Mouse (Mus musculus) midbrain, postnatal 0 days (tissue): Measurements from ENCODE around the gene Krtap4-8. TPM values are rescaled to one million over a fixed set of nuclear protein-coding genes. Genes with fewer than 3 reads are reported as not detected.
"Not testable (repeated sequence)": the region's sequence is repeated elsewhere in the genome, so short reads cannot be mapped to it uniquely, and the experiment has no call there.

Experiments used
- ATAC-seq: fragments of 200-750 bp; cut with Nextera tagmentation; 2 replicates; pipeline ENCODE4 v1.8.0; 2017; ENCODE audit warnings: moderate number of reproducible peaks, mild to moderate bottlenecking, moderate TSS enrichment, moderate library complexity; ENCODE audit not compliant: low FRiP score
- DNase-seq: peaks from one replicate; pipeline ENCODE4 v3.0.0-alpha.2; 2015; ENCODE audit warnings: low spot score
- H3K27ac ChIP-seq: fragments of 300-500 bp; sonication (generic); 2 replicates; pipeline ENCODE4 v1.5.1; 2014; ENCODE audit warnings: low read depth, mild to moderate bottlenecking, low read length, mixed read lengths
- H3K27me3 ChIP-seq: fragments of 300-500 bp; sonication (generic); 2 replicates; pipeline ENCODE4 v1.6.1; 2014; ENCODE audit warnings: low read length, control low read depth, mixed read lengths; ENCODE audit not compliant: insufficient read depth
- H3K36me3 ChIP-seq: fragments of 300-500 bp; sonication (generic); 2 replicates; pipeline ENCODE4 v1.6.1; 2014; ENCODE audit warnings: low read length, control low read depth, mixed read lengths; ENCODE audit not compliant: insufficient read depth
- H3K4me1 ChIP-seq: fragments of 300-500 bp; sonication (generic); 2 replicates; pipeline ENCODE4 v1.6.1; 2014; ENCODE audit warnings: mild to moderate bottlenecking, control low read depth, antibody characterized with exemption, low read length, mixed read lengths; ENCODE audit not compliant: insufficient read depth
- H3K4me2 ChIP-seq: fragments of 300-500 bp; sonication (generic); 2 replicates; pipeline ENCODE4 v1.6.1; 2014; ENCODE audit warnings: low read depth, mild to moderate bottlenecking, low read length, mixed read lengths; ENCODE audit not compliant: poor library complexity, severe bottlenecking
- H3K4me3 ChIP-seq: fragments of 300-500 bp; sonication (generic); 2 replicates; pipeline ENCODE4 v1.5.1; 2014; ENCODE audit warnings: low read depth, mild to moderate bottlenecking, low read length, moderate library complexity
- H3K9ac ChIP-seq: fragments of 300-500 bp; sonication (generic); replicated peaks from 2 replicates; pipeline ENCODE4 v1.6.1; 2014; ENCODE audit warnings: mild to moderate bottlenecking, low read length, moderate library complexity, mixed read lengths; ENCODE audit not compliant: poor library complexity, severe bottlenecking
- H3K9me3 ChIP-seq: fragments of 300-500 bp; sonication (generic); 2 replicates; pipeline ENCODE4 v1.6.1; 2016; ENCODE audit warnings: low read length, control low read depth
- CTCF ChIP-seq: IDR thresholded peaks from 2 replicates; pipeline ENCODE4 v1.5.1; 2016; ENCODE audit warnings: antibody characterized with exemption, mild to moderate bottlenecking
- WGBS: fragments of 180-500 bp; shearing (Covaris S2); extraction: QIAGEN DNeasy Blood & Tissue Kit; methylation state at CpG from one replicate; pipeline ENCODE4 v1.1.7; 2014; 5-methylcytosine and 5-hydroxymethylcytosine counted together
- polyA plus RNA-seq: library from polyadenylated mRNA; unstranded; fragments of >200 nt; fragmentation: Nextera tagmentation; extraction: Ambion mirVana; gene quantifications from 2 replicates; pipeline ENCODE4 v1.2.1, GENCODE M21; 2015
- total RNA-seq: library from RNA; depleted of rRNA; stranded (reverse); fragments of >200 nt; gene quantifications from 2 replicates; pipeline ENCODE4 v1.2.3, GENCODE M21; 2014; rRNA removed

Gene Krtap4-8
- total and polyA plus RNA-seq, 2 experiments from 2014 or later: not detected

GRCm38 (mm10) chr11:99778401-99778800, 2.1 kb downstream of the Krtap4-8 start:
- H3K27ac ChIP-seq: no peak overlapping the region
- no peaks in the 10 kb centered on the region for H3K9me3 ChIP-seq
- H3K4me1 ChIP-seq: no peaks in the 10 kb centered on the region
- ATAC-seq (no peak), DNase-seq (no peak)
- H3K36me3 ChIP-seq: no peaks in the 10 kb centered on the region
- no peak overlapping the region for H3K4me3 ChIP-seq
- WGBS: 63% methylated on average over 7 of the region's 7 CpGs
- no peak overlapping the region for H3K9ac ChIP-seq
- H3K4me2 ChIP-seq: no peak overlapping the region
- TF ChIP-seq CTCF: no peak
- H3K27me3 ChIP-seq: no peaks in the 10 kb centered on the region

- H3K27me3 ChIP-seq, H3K4me2 ChIP-seq, H3K27ac ChIP-seq, H3K36me3 ChIP-seq, H3K9ac ChIP-seq, H3K4me3 ChIP-seq, ATAC-seq, DNase-seq, H3K4me1 ChIP-seq, H3K9me3 ChIP-seq: not testable (repeated sequence)
These were observed 7.7 kb downstream of the Krtap4-8 start, which contains the start of gene Gm11595 for GRCm38 (mm10) chr11:99772813-99773212. Gene Gm11595 (minus strand): TSS chr11:99772913.

GRCm38 (mm10) chr11:99768410-99768809, 12.1 kb downstream of the Krtap4-8 start:
- Histone ChIP-seq H3K4me2 (no peak overlapping the region), H3K4me1 (no peaks in the 10 kb centered on the region), H3K27ac (no peak overlapping the region), H3K27me3 (no peaks in the 10 kb centered on the region), H3K36me3 (no peaks in the 10 kb centered on the region), H3K4me3 (no peak overlapping the region), H3K9ac (no peak overlapping the region), H3K9me3 (no peaks in the 10 kb centered on the region)
- 83% methylated on average over 2 of the region's 2 CpGs for WGBS
- no peak for ATAC-seq
- DNase-seq: no peak
- TF ChIP-seq CTCF: no peak

- no peaks in the 10 kb centered on the region for H3K36me3 ChIP-seq
- 90% methylated on average over 1 of the region's 1 CpGs for WGBS
- H3K4me2 ChIP-seq: no peak overlapping the region
- no peaks in the 10 kb centered on the region for H3K4me1 ChIP-seq
- H3K27ac ChIP-seq: no peak overlapping the region
- ATAC-seq: no peak
- no peaks in the 10 kb centered on the region for H3K9me3 ChIP-seq
- H3K4me3 ChIP-seq: no peak overlapping the region
- no peak for DNase-seq
- TF ChIP-seq CTCF: no peak
- H3K27me3 ChIP-seq: no peaks in the 10 kb centered on the region
- no peak overlapping the region for H3K9ac ChIP-seq
These were observed 21.6 kb downstream of the Krtap4-8 start for GRCm38 (mm10) chr11:99758877-99759276.

- no peak overlapping the region for H3K9ac ChIP-seq
- no peaks in the 10 kb centered on the region for H3K27me3 ChIP-seq
- H3K36me3 ChIP-seq: no peaks in the 10 kb centered on the region
- no peak overlapping the region for H3K4me3 ChIP-seq
- no peaks in the 10 kb centered on the region for H3K4me1 ChIP-seq
- no peak overlapping the region for H3K27ac ChIP-seq
- TF ChIP-seq CTCF: no peak
- ATAC-seq: no peak
- no peak for DNase-seq
- H3K9me3 ChIP-seq: no peaks in the 10 kb centered on the region
- no peak overlapping the region for H3K4me2 ChIP-seq
- 87% methylated on average over 3 of the region's 3 CpGs for WGBS
These were observed 36.5 kb downstream of the Krtap4-8 start for GRCm38 (mm10) chr11:99743985-99744384.

GRCm38 (mm10) chr11:99734190-99734589, 46.3 kb downstream of the Krtap4-8 start, which contains the start of gene Gm14180:
Gene Gm14180 (minus strand): TSS chr11:99734290.
- H3K4me3 ChIP-seq: no peak within 1 kb of the TSS
- ATAC-seq: no peak

More at GRCm38 (mm10) chr11:99734190-99734589, 46.3 kb downstream of the Krtap4-8 start, which contains the start of gene Gm14180:
- TF ChIP-seq CTCF: no peak
- H3K4me2 ChIP-seq: no peak within 1 kb of the TSS
- no peak within 1 kb of the TSS for H3K27ac ChIP-seq
- H3K36me3 ChIP-seq: no peaks in the 10 kb centered on the region
- no peak for DNase-seq
- H3K9me3 ChIP-seq: no peaks in the 10 kb centered on the region
- WGBS: 64% methylated on average over 2 of the region's 2 CpGs
- no peaks in the 10 kb centered on the region for H3K27me3 ChIP-seq
- H3K4me1 ChIP-seq: no peaks in the 10 kb centered on the region
- no peak within 1 kb of the TSS for H3K9ac ChIP-seq

Other genes with a start within 250 kb of the Krtap4-8 start
Only the 30 nearest of the 43 such genes appear.
- not detected in 2 replicates for gene Krtap9-3, start 182.6 kb downstream of the Krtap4-8 start, total RNA-seq
- not detected in 2 replicates for gene Krtap9-3, start 182.6 kb downstream of the Krtap4-8 start, polyA plus RNA-seq
- not detected in 2 replicates for gene Gm11938, start 177.4 kb downstream of the Krtap4-8 start, total RNA-seq
- not detected in 2 replicates for gene Gm11938, start 177.4 kb downstream of the Krtap4-8 start, polyA plus RNA-seq
- not detected in 2 replicates for gene Gm11937, start 170.5 kb downstream of the Krtap4-8 start, total RNA-seq
- not detected in 2 replicates for gene Gm11937, start 170.5 kb downstream of the Krtap4-8 start, polyA plus RNA-seq
- gene Krtap2-4, start 165.9 kb downstream of the Krtap4-8 start, total RNA-seq: not detected in 2 replicates
- gene Krtap2-4, start 165.9 kb downstream of the Krtap4-8 start, polyA plus RNA-seq: not detected in 2 replicates
- gene Gm11562, start 160.3 kb downstream of the Krtap4-8 start, total RNA-seq: not detected in 2 replicates
- not detected in 2 replicates for gene Gm11562, start 160.3 kb downstream of the Krtap4-8 start, polyA plus RNA-seq
- gene Krtap4-1, start 152.5 kb downstream of the Krtap4-8 start, total RNA-seq: not detected in 2 replicates
- gene Krtap4-1, start 152.5 kb downstream of the Krtap4-8 start, polyA plus RNA-seq: not detected in 2 replicates
- gene Krtap4-2, start 145.6 kb downstream of the Krtap4-8 start, total RNA-seq: not detected in 2 replicates
- not detected in 2 replicates for gene Krtap4-2, start 145.6 kb downstream of the Krtap4-8 start, polyA plus RNA-seq
- not detected in 2 replicates for gene Krtap4-7, start 136.6 kb downstream of the Krtap4-8 start, total RNA-seq
- not detected in 2 replicates for gene Krtap4-7, start 136.6 kb downstream of the Krtap4-8 start, polyA plus RNA-seq
- not detected in 2 replicates for gene Gm11555, start 130.5 kb downstream of the Krtap4-8 start, total RNA-seq
- not detected in 2 replicates for gene Gm11555, start 130.5 kb downstream of the Krtap4-8 start, polyA plus RNA-seq
- gene Gm11563, start 121.7 kb downstream of the Krtap4-8 start, total RNA-seq: not detected in 2 replicates
- gene Gm11563, start 121.7 kb downstream of the Krtap4-8 start, polyA plus RNA-seq: not detected in 2 replicates
- not detected in 2 replicates for gene Krtap4-6, start 114.7 kb downstream of the Krtap4-8 start, total RNA-seq
- gene Krtap4-6, start 114.7 kb downstream of the Krtap4-8 start, polyA plus RNA-seq: not detected in 2 replicates
- gene Gm14190, start 90.0 kb downstream of the Krtap4-8 start, total RNA-seq: not detected in 2 replicates
- gene Gm14190, start 90.0 kb downstream of the Krtap4-8 start, polyA plus RNA-seq: not detected in 2 replicates
- not detected in 2 replicates for gene Gm14180, start 46.4 kb downstream of the Krtap4-8 start, total RNA-seq
- gene Gm14180, start 46.4 kb downstream of the Krtap4-8 start, polyA plus RNA-seq: not detected in 2 replicates
- gene Gm11595, start 7.8 kb downstream of the Krtap4-8 start, total RNA-seq: not detected in 2 replicates
- gene Gm11595, start 7.8 kb downstream of the Krtap4-8 start, polyA plus RNA-seq: not detected in 2 replicates
- not detected in 2 replicates for gene Krtap4-9, start 4.5 kb upstream of the Krtap4-8 start, total RNA-seq
- not detected in 2 replicates for gene Krtap4-9, start 4.5 kb upstream of the Krtap4-8 start, polyA plus RNA-seq
- not detected in 2 replicates for gene Gm11596, start 12.8 kb upstream of the Krtap4-8 start, total RNA-seq
- gene Gm11596, start 12.8 kb upstream of the Krtap4-8 start, polyA plus RNA-seq: not detected in 2 replicates
- not detected in 2 replicates for gene Gm11569, start 18.2 kb upstream of the Krtap4-8 start, total RNA-seq
- gene Gm11569, start 18.2 kb upstream of the Krtap4-8 start, polyA plus RNA-seq: not detected in 2 replicates
- gene Gm11554, start 23.7 kb upstream of the Krtap4-8 start, total RNA-seq: not detected in 2 replicates
- not detected in 2 replicates for gene Gm11554, start 23.7 kb upstream of the Krtap4-8 start, polyA plus RNA-seq
- gene Krtap4-13, start 29.2 kb upstream of the Krtap4-8 start, total RNA-seq: not detected in 2 replicates
- not detected in 2 replicates for gene Krtap4-13, start 29.2 kb upstream of the Krtap4-8 start, polyA plus RNA-seq
- gene Gm11564, start 35.0 kb upstream of the Krtap4-8 start, total RNA-seq: not detected in 2 replicates
- not detected in 2 replicates for gene Gm11564, start 35.0 kb upstream of the Krtap4-8 start, polyA plus RNA-seq
- not detected in 2 replicates for gene 2300003K06Rik, start 57.4 kb upstream of the Krtap4-8 start, total RNA-seq
- not detected in 2 replicates for gene 2300003K06Rik, start 57.4 kb upstream of the Krtap4-8 start, polyA plus RNA-seq
- not detected in 2 replicates for gene Krtap4-16, start 70.9 kb upstream of the Krtap4-8 start, total RNA-seq
- gene Krtap4-16, start 70.9 kb upstream of the Krtap4-8 start, polyA plus RNA-seq: not detected in 2 replicates
- not detected in 2 replicates for gene Gm11568, start 77.2 kb upstream of the Krtap4-8 start, total RNA-seq
- gene Gm11568, start 77.2 kb upstream of the Krtap4-8 start, polyA plus RNA-seq: not detected in 2 replicates
- gene Gm11559, start 83.8 kb upstream of the Krtap4-8 start, total RNA-seq: not detected in 2 replicates
- gene Gm11559, start 83.8 kb upstream of the Krtap4-8 start, polyA plus RNA-seq: not detected in 2 replicates
- gene Krtap9-1, start 92.7 kb upstream of the Krtap4-8 start, total RNA-seq: not detected in 2 replicates
- not detected in 2 replicates for gene Krtap9-1, start 92.7 kb upstream of the Krtap4-8 start, polyA plus RNA-seq
- gene Gm11567, start 98.5 kb upstream of the Krtap4-8 start, total RNA-seq: not detected in 2 replicates
- not detected in 2 replicates for gene Gm11567, start 98.5 kb upstream of the Krtap4-8 start, polyA plus RNA-seq
- gene Krtap31-1, start 127.2 kb upstream of the Krtap4-8 start, total RNA-seq: not detected in 2 replicates
- not detected in 2 replicates for gene Krtap31-1, start 127.2 kb upstream of the Krtap4-8 start, polyA plus RNA-seq
- gene Gm11565, start 134.0 kb upstream of the Krtap4-8 start, total RNA-seq: not detected in 2 replicates
- gene Gm11565, start 134.0 kb upstream of the Krtap4-8 start, polyA plus RNA-seq: not detected in 2 replicates
- gene Krtap31-2, start 155.6 kb upstream of the Krtap4-8 start, total RNA-seq: not detected in 2 replicates
- not detected in 2 replicates for gene Krtap31-2, start 155.6 kb upstream of the Krtap4-8 start, polyA plus RNA-seq
- gene Krtap9-5, start 167.8 kb upstream of the Krtap4-8 start, total RNA-seq: not detected in 2 replicates
- not detected in 2 replicates for gene Krtap9-5, start 167.8 kb upstream of the Krtap4-8 start, polyA plus RNA-seq